Mouse (Mus musculus) heart, postnatal 0 days (tissue): ENCODE data around the gene Rapgef1.

ENCODE experiments used
- CTCF ChIP-seq: IDR thresholded peaks from 2 replicates; pipeline ENCODE4 v1.5.1; 2016; ENCODE audit warnings: antibody characterized with exemption, control low read depth, low read depth
- EP300 ChIP-seq: IDR thresholded peaks from 2 replicates; pipeline ENCODE4 v1.6.1; 2016; ENCODE audit warnings: antibody characterized with exemption, low read depth

GRCm38 (mm10) chr2:29645071-29645628 is 25.6 kb downstream of the Rapgef1 start:
- TF ChIP-seq CTCF (no peak), EP300 (no peak)
